Mouse (Mus musculus): ENCODE results near the gene Pdik1l. TPM values are rescaled to one million over a fixed set of nuclear protein-coding genes. Genes with fewer than 3 reads are reported as not detected.

Gene Pdik1l
- polyA plus RNA-seq, 1 experiment from 2014 or later, result 23.2 TPM

DNA sequence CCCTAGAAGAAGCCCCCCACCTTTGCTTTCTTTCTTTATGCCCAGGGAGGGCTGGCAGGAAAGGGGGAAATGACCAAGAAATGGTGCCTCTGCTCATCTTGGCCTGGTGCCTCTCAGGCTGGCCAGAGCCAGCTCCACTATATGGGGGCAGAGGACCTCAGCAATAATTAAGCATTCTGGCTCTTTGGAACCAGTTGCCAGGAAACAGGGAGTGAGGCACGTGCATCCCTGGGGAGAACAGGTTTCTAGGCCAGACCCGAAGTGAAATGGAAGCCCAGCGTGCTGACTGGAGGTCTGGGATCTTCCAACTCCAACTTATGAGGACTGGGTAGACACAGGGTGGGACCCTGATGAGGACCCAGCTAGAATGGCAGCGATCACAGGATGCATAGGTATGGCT is 41.4 kb downstream of the Pdik1l start:
- Histone ChIP-seq H3K36me3 (no peaks in the 10 kb centered on the region), H3K9me3 (no peaks in the 10 kb centered on the region), H3K4me3 (no peak overlapping the region), H3K9ac (no peak overlapping the region), H3K4me2 (no peak overlapping the region), H3K4me1 (peaks cover 40% of the 10 kb centered on the region), H3K27me3 (peaks cover 51% of the 10 kb centered on the region), H3K27ac (no peak overlapping the region)
- 53% methylated on average over 4 of the region's 4 CpGs for WGBS
- ATAC-seq (ENCODE audit: borderline replicate concordance, extremely low read depth, low FRiP score, low TSS enrichment), result no peak

DNA sequence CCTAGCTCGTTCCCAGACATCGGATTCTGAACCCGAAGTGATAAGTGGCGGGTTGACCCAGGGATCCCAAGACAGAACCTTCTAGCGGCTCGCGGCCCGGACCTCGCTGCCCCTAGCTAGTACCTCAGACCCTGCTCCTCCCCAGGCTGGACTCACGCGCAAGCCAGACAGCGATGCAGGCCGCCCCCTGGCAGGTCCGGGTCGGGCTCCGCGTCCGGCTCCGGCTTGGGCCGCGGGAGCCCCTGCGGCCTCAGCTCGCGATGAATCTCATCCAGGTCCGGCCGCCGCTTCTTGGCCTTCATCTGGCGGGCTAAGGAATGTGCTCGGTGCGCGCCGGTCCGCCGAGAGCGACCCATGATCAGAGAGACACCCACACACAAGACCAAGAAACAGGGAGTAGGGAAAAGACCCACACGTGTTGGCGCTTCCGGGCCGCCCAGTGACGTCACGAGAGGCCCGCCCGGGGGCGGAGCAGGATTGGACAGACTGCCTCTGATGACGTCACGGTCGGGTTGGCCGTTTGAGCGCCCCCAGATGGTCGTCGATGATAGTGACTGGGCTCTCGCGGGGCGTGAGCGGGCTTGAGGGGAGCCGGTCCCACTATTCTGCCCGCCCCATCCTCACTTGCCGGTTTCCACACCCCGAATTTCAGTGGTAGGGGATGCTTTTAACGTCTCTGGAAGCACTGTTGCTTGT is 42.4 kb downstream of the Pdik1l start, which contains the start of gene Zfp593:
Gene Zfp593, minus strand, starts transcription at position 445 of the 696 bp plus-strand sequence.
- no peaks in the 10 kb centered on the region for H3K9me3 ChIP-seq
- under 1% methylated on average over 60 of the region's 60 CpGs for WGBS
- peak within 1 kb of the TSS; percentile 67 for H3K9ac ChIP-seq
- no peak within 1 kb of the TSS for H3K27ac ChIP-seq
- peak within 1 kb of the TSS; percentile 80 for H3K4me3 ChIP-seq
- H3K36me3 ChIP-seq, result no peaks in the 10 kb centered on the region
- peaks cover 30% of the 10 kb centered on the region for H3K4me1 ChIP-seq
- H3K27me3 ChIP-seq, result peaks cover 41% of the 10 kb centered on the region
- H3K4me2 ChIP-seq, result peak within 1 kb of the TSS; percentile 87
- peak; percentile 78; the same call in 1 of the 2 replicates for ATAC-seq (ENCODE audit: borderline replicate concordance, extremely low read depth, low FRiP score, low TSS enrichment)

DNA sequence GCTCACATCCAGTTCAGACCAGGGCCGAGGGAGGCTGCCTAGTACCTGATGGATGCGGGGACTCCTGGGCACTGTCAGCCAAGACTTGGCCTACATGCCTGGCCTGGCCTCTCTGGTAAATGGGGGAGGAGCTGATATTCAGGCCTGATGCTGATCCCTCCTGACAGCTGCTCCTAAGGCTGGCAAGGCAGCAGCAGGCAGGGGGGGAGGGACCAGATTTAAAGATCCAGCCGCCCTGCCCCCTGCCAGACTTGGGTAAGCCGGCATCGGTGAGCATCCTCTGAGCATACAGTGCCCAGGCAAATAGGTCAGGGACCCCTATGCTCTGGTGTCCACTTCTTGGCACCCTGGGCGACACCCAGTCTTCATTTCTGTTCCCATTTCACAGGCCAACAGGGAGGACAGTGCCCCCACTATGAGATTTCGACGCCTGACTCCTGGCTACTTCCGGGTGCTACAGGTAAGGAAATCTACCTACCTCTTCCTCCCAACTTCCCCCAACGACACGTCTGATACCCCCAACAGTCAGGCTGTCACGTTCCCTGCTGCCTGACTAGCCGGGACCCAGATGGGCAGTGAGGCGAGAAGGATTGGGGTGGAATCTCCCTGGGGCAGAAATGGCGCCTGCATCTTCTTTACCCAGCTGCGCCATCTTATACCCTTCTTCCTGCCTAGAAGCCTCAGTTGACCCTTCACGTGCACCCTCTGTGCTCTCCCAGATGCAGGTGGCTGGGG is 44.0 kb downstream of the Pdik1l start, which contains the start of gene E130218I03Rik:
Gene E130218I03Rik, plus strand, starts transcription at position 147 of the 735 bp plus-strand sequence.
- Histone ChIP-seq H3K36me3 (no peaks in the 10 kb centered on the region), H3K4me1 (peaks cover 20% of the 10 kb centered on the region), H3K4me3 (peak within 1 kb of the TSS; percentile 80), H3K4me2 (peak within 1 kb of the TSS; percentile 87), H3K9ac (no peak within 1 kb of the TSS), H3K9me3 (no peaks in the 10 kb centered on the region), H3K27ac (no peak within 1 kb of the TSS), H3K27me3 (peaks cover 31% of the 10 kb centered on the region; the same call in 1 of the 2 replicates)
- no peak for ATAC-seq (ENCODE audit: borderline replicate concordance, extremely low read depth, low FRiP score, low TSS enrichment)
- WGBS, result 89% methylated on average over 17 of the region's 17 CpGs

DNA sequence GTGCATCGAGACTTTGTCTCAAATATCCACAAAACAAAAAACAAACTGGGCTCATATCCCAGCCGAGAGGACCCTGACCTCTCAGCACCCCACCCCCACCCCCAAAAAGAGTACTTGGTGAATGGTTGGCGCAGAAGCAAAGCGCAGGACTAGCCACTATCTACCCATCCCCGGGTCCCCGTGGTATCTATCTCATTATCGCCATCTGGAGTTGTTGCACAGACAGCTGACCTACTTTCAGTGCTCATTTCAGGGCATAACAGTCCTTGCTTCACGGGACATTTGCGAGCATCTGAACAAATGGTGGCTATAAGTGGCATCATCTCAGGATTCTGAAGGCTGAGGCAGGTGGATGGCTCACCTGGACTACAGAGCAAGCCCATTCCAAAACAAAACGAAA is 49.0 kb downstream of the Pdik1l start:
- Histone ChIP-seq H3K9ac (no peak overlapping the region), H3K4me1 (peaks cover 16% of the 10 kb centered on the region; the same call in 1 of the 2 replicates), H3K36me3 (no peaks in the 10 kb centered on the region), H3K27me3 (peaks cover 13% of the 10 kb centered on the region; the same call in 1 of the 2 replicates), H3K4me3 (peak overlapping the region; percentile 43), H3K4me2 (peak overlapping the region; percentile 51), H3K9me3 (no peaks in the 10 kb centered on the region), H3K27ac (peak overlapping the region; percentile 20; the same call in 1 of the 2 replicates)
- ATAC-seq (ENCODE audit: borderline replicate concordance, extremely low read depth, low FRiP score, low TSS enrichment), result no peak
- WGBS, result 10% methylated on average over 10 of the region's 10 CpGs

DNA sequence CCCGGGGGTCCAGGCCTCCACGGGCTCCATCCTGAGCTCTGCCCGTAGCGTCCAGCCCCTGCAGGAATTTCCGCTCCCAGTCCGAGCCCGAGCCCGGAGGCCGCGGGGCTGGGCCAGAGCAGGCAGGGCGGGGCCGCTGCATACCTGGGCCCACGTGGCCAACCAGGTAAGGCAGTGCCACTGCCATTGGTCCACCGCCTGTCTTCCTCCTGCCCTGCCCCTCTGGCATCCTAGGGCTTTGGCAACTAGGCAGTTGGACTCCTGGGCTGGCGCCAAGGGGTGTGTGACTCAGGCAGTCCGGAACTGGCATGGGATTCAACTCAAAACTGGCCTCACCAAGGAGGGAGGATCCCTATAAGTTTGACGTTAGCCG is 49.4 kb downstream of the Pdik1l start, which contains the start of gene Cnksr1:
Gene Cnksr1, minus strand, starts transcription at position 121 of the 373 bp plus-strand sequence.
- H3K27me3 ChIP-seq, result peaks cover 13% of the 10 kb centered on the region; the same call in 1 of the 2 replicates
- under 1% methylated on average over 18 of the region's 18 CpGs for WGBS
- H3K9ac ChIP-seq, result peak within 1 kb of the TSS; percentile 48
- H3K4me1 ChIP-seq, result peaks cover 16% of the 10 kb centered on the region; the same call in 1 of the 2 replicates
- peak; percentile 88 for ATAC-seq (ENCODE audit: borderline replicate concordance, extremely low read depth, low FRiP score, low TSS enrichment)
- peak within 1 kb of the TSS; percentile 43 for H3K4me3 ChIP-seq
- H3K27ac ChIP-seq, result peak within 1 kb of the TSS; percentile 69
- peak within 1 kb of the TSS; percentile 51 for H3K4me2 ChIP-seq
- no peaks in the 10 kb centered on the region for H3K36me3 ChIP-seq
- no peaks in the 10 kb centered on the region for H3K9me3 ChIP-seq

DNA sequence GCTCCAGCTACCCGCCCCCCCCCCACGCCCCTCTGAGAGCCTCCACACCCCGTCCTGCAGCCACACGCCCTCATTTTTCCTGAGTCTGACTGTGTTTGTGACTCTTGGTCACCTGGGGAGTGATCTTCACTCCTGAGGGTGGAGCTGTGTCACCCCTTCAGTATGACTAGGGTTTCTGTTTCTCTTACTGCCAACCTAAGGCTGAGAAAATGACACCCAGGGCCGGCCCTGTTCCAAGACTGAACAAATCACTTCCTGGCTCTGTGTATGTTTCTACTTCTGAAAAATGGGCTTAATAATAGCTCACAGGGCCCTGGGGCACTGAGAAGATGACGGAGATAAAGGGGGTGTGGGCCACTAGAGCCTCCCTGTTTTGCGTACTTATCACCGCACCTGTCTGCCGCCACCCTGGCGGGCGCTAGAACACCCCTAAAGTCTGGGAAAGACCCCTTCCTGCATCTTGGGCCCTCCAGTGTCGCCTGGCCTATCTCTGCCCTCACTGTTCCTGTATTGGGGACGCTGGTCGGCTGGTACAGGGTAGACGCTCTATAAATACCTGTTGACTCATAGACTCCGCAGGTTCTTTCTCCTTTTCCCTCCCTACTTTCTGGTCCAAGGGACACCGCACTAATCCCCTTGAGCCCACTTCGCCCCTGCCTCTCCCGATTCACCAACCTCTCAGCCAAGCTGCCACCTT is 50.0 kb downstream of the Pdik1l start:
- Histone ChIP-seq H3K4me1 (peaks cover 16% of the 10 kb centered on the region; the same call in 1 of the 2 replicates), H3K9ac (peak overlapping the region; percentile 48), H3K27ac (peak overlapping the region; percentile 69), H3K4me2 (peak overlapping the region; percentile 51), H3K4me3 (peak overlapping the region; percentile 43), H3K27me3 (peaks cover 13% of the 10 kb centered on the region; the same call in 1 of the 2 replicates), H3K36me3 (no peaks in the 10 kb centered on the region), H3K9me3 (no peaks in the 10 kb centered on the region)
- ATAC-seq (ENCODE audit: borderline replicate concordance, extremely low read depth, low FRiP score, low TSS enrichment), result no peak; the same call in 1 of the 2 replicates
- WGBS, result 15% methylated on average over 19 of the region's 19 CpGs

DNA sequence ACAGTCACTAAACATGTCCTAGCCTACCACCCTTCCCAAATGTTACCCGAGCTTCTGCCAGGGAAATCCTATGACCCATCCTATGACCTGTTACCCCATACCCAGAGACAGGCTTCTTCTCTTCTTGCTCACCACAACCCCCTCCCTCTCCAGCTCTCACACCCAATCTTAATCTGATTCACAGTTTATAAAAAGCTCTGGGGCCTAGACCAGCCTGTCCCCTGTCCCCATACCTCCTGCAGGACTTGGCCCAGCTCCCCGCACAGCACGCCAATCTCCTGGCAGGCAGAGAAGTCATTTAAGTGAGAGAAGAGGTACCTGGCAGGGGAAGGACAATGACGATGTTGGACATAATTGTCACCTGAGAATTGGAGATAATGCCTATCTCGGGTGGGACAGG is 52.8 kb downstream of the Pdik1l start:
- WGBS, result 62% methylated on average over 5 of the region's 5 CpGs
- ATAC-seq (ENCODE audit: borderline replicate concordance, extremely low read depth, low FRiP score, low TSS enrichment), result no peak
- Histone ChIP-seq H3K27me3 (peaks cover 13% of the 10 kb centered on the region; the same call in 1 of the 2 replicates), H3K27ac (no peak overlapping the region), H3K36me3 (peaks cover 3% of the 10 kb centered on the region; the same call in 1 of the 2 replicates), H3K9ac (no peak overlapping the region), H3K9me3 (no peaks in the 10 kb centered on the region), H3K4me2 (no peak overlapping the region), H3K4me3 (no peak overlapping the region), H3K4me1 (peaks cover 16% of the 10 kb centered on the region; the same call in 1 of the 2 replicates)

DNA sequence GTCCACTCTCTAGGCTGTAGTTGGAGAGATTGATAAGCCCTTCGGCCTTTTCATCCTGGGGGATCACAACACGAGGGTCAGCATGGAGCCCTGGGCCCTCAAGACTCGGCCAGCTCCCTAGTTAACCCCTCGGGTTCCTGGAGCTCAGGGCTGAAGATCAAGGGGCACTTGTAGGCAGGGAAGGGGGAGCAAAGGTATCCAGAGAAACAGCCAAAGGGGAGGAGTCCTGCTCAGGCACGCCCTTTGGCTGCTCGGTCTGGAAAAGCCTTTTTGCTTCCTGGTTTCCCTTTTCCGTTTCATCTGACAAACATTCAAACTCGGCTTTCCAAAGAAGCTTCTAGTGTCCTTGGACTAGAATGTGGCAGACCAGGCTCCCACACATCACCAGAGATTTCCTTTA is 57.3 kb downstream of the Pdik1l start:
- Histone ChIP-seq H3K36me3 (peaks cover 3% of the 10 kb centered on the region; the same call in 1 of the 2 replicates), H3K27me3 (no peaks in the 10 kb centered on the region), H3K9me3 (no peaks in the 10 kb centered on the region), H3K9ac (no peak overlapping the region), H3K4me1 (no peaks in the 10 kb centered on the region), H3K27ac (no peak overlapping the region), H3K4me3 (no peak overlapping the region), H3K4me2 (no peak overlapping the region)
- 22% methylated on average over 8 of the region's 8 CpGs for WGBS
- no peak for ATAC-seq (ENCODE audit: borderline replicate concordance, extremely low read depth, low FRiP score, low TSS enrichment)

DNA sequence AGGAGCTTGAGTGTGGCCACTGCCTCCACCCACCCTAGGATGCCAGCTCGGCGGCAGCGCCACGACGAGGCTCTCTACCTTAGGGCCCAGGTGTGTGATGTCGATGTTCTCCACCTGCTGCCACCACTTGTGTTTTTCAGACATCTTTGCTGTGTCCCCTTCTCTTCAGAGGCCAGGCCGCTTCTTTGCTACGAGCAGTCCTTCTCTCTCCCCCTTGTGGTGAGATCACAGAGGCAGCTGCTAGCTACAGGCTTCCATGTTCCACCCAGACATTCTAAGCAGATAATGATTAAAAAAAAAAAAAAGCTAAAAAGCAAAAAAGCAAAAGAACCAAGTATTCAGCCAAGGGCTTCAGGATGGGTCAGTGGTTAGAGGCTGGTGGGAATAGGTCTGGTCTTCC is 60.5 kb downstream of the Pdik1l start, which contains the start of gene Catsper4:
Gene Catsper4, minus strand, starts transcription at position 190 of the 400 bp plus-strand sequence.
- Histone ChIP-seq H3K4me3 (no peak within 1 kb of the TSS), H3K27ac (no peak within 1 kb of the TSS), H3K9me3 (no peaks in the 10 kb centered on the region), H3K4me2 (no peak within 1 kb of the TSS), H3K27me3 (no peaks in the 10 kb centered on the region), H3K36me3 (peaks cover 3% of the 10 kb centered on the region; the same call in 1 of the 2 replicates), H3K9ac (no peak within 1 kb of the TSS), H3K4me1 (no peaks in the 10 kb centered on the region)
- WGBS, result 58% methylated on average over 8 of the region's 8 CpGs
- ATAC-seq (ENCODE audit: borderline replicate concordance, extremely low read depth, low FRiP score, low TSS enrichment), result no peak

Measured in lung, embryonic 15.5 days (tissue).